Mouse (Mus musculus) telencephalon, adult 2 months (tissue): ENCODE results near the gene Cx3cr1.
A peak's percentile ranks its signal among the peaks of the same experiment; 100 is the strongest.

Source experiments
- DNase-seq: peaks from one replicate; pipeline ENCODE4 v3.0.0-alpha.2; 2011; ENCODE audit warnings: low read depth, low spot score

Cx3cr1 gene

GRCm38 (mm10) chr9:119890692-119891091 lies 179.0 kb downstream of the Cx3cr1 start:
- DNase-seq = no peak

- DNase-seq = no peak
Observed at GRCm38 (mm10) chr9:119889446-119889845, 180.2 kb downstream of the Cx3cr1 start.

- no peak for DNase-seq
Observed at GRCm38 (mm10) chr9:119888843-119889246, 180.8 kb downstream of the Cx3cr1 start.

GRCm38 (mm10) chr9:119887144-119887901 lies 182.4 kb downstream of the Cx3cr1 start:
- peak; percentile 32 for DNase-seq

GRCm38 (mm10) chr9:119854170-119854569 lies 215.5 kb downstream of the Cx3cr1 start:
- no peak for DNase-seq

- DNase-seq = no peak
Observed at GRCm38 (mm10) chr9:119853071-119853846, 216.4 kb downstream of the Cx3cr1 start.

GRCm38 (mm10) chr9:119852347-119853030 lies 217.2 kb downstream of the Cx3cr1 start:
- no peak for DNase-seq
